Mouse (Mus musculus) heart, embryonic 10.5 days (tissue): ENCODE results near the gene Fbxo34. TPM values are rescaled to one million over a fixed set of nuclear protein-coding genes. Genes with fewer than 3 reads are reported as not detected.

Source experiments
- polyA plus RNA-seq: library from polyadenylated mRNA; unstranded; fragments of >200 nt; fragmentation: Nextera tagmentation; extraction: Ambion mirVana; gene quantifications from 2 replicates; pipeline ENCODE4 v1.2.1, GENCODE M21; 2016

The Fbxo34 gene
- polyA plus RNA-seq, 1 experiment from 2014 or later, result 21.8 TPM

Other genes with a start within 250 kb of the Fbxo34 start
- 31.8 and 35.9 TPM in 2 replicates for gene Wdhd1, start 173.6 kb upstream of the Fbxo34 start, polyA plus RNA-seq
- gene Socs4, start 173.5 kb upstream of the Fbxo34 start, polyA plus RNA-seq, result 2.0 and 3.3 TPM in 2 replicates
- gene Mapk1ip1l, start 152.2 kb upstream of the Fbxo34 start, polyA plus RNA-seq, result 79.9 and 82.1 TPM in 2 replicates
- gene Lgals3, start 82.7 kb upstream of the Fbxo34 start, polyA plus RNA-seq, result 1.4 and 2.2 TPM in 2 replicates
- 55.9 and 65.2 TPM in 2 replicates for gene Dlgap5, start 32.0 kb upstream of the Fbxo34 start, polyA plus RNA-seq
- gene Atg14, start 120.2 kb downstream of the Fbxo34 start, polyA plus RNA-seq, result 10.6 and 11.7 TPM in 2 replicates
- gene Ktn1, start 198.0 kb downstream of the Fbxo34 start, polyA plus RNA-seq, result 73.1 and 82.3 TPM in 2 replicates